Mouse (Mus musculus) mature B cell (primary cell): ENCODE results near the gene Dars2.

Experiments
- in situ Hi-C: fragments of 300-500 bp; cut with MboI; formaldehyde crosslinking; loops from 2 replicates; pipeline ENCODE4 v1.14.3; 2019

The Dars2 gene

DNA sequence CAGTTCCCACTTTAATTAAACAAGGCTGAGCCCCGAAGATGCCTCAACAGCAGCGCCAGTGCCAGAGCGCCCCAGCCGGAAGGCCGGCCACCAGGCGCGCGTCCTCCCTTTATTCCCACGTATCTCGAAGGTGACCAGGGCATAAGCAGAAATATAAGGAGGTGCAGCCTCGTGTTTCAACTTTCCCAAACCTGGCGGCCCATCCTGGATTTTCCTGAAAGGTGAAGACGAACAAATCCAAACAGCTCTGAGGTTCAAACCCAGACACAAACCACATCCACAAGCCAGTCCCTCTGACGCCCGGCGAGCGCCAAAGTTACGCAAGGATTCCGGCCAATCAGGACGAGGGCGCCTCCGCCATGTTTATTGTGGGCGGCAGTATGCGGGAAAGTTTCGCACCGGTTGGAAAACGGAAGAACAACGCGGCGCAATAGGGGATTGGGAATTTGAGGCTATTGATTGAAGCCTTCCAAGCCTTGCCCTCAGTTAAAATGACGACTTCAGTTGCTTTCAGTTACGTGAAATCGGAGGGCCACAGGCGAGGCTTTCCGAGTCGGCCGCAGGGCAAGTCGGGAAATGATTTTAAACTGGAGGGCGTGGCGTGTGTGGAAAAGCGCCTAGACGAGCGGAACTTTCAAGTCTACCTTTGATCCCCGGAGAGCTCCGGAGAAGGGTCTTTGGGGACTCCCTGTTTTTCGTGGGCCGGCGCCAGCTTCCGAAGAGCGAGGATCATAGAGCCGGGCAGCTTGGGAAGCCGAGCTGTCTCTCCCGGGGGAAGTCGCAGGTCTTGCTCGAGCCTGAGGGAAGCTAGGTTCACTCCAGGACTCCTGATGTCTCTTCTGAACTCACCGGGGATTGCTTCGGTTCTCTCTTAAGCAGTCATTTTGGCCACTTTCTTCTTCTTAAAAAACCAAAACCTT lies at the start of gene Dars2, which contains the start of gene Cenpl:
Gene Dars2, minus strand, starts transcription at position 307 of the 920 bp plus-strand sequence.
Gene Cenpl, plus strand, starts transcription at position 362 of the 920 bp plus-strand sequence.
- in situ Hi-C loops: no loop called here

DNA sequence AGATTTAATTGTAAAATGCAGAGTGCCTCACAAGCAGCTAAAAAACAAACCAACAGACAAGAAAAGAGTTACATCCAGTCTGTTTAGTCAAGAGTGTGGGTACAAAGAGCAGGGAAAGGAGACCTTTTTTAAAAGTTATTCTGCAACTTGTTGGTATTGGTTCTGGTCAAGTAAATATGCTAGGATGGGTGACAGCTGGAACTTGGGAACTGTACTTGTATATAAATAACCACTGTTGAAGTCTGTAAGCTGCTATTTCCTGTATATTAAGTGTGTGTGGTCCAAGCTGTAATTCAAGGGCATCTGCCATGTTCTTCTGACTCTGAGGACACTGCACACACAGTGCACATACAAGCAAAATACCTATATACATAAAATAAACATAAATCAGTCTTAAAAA lies 44.1 kb upstream of the Dars2 start:
- in situ Hi-C loops: no loop called here

DNA sequence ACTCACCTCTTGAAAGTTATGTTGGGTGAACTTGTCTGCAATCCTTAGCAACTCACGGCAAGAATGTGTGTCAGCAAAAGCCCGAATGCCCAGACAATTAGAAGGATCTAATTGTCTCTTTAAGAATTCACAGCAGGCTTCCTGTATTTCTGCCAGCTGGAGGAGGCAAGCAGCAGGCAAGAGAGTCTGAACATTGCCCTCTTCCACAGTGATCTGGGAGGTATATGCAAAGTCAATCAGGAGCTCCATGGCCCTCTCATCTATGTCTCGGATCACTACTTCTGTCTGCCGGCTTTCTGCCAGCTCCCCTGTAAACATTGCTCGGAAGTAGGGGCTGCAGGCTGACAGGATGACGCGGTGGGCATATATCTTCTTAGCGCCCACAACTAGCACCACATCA lies 38.8 kb upstream of the Dars2 start:
- in situ Hi-C loops: no loop called here

DNA sequence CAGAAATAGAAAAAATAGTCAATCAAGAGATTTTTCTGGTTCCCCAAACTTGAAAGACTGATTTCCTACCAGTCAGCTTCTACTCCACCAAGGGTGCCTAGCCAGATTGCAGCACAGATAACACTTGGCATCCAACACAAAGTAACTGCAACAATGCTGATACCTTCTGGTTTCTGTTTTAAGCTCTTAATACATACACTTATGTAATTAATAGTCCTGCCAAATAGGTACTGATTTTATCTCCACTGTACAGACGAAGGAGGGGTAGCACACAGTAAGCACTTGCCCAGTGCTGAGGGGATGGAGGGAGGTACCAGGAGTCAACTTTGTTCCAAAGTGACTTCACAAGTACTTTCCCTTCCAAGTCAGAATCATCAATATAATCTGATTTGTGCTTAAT lies 33.4 kb upstream of the Dars2 start:
- in situ Hi-C loops: no loop called here

DNA sequence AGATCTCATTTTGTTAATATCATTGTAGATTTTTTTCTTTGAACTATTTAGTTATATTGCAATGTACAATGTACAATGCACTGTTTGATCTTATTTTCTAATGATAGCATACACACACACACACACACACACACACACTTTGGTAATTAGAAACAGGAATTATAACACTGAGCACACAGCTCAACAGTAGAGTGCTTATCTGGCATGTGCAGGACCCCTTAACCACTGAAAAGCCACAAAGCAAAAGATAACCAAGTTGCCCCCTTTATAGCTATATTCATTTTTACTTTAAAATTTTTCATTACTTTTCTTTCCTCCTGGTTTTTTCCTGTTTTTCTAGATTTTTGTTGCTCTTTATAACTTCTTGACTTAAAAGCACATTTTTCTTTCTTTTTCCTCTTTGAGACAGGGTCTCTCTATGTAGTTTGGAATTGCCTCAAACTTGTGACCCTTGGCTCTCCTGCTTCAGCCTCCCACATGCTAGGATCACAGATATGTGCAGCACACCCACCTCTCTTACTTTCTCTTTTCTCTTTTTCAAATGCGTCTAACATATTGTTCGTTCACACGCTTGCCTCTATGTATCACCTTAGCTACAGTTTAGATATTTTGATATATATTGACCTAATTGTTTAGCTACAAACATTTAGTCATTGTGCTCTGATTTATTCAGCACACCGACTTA lies 29.4 kb upstream of the Dars2 start:
- in situ Hi-C loops: no loop called here

DNA sequence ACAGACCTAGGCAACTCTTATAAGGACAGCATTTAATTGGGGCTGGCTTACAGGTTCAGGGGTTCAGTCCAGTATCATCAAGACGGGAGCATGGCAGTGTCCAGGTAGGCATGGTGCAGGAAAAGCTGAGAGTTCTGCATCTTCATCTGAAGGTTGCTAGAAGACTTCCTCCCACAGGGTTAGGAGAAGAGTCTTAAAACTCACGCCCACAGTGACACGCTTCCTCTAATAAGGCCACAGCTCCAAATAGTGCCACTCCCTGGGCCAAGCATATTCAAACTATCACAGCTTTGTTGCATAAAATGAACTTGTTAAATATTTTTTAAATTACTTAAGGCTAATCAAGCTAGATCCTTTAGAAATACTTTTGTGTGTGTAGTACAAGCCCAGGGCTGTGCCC lies 6.8 kb upstream of the Dars2 start:
- in situ Hi-C loops: no loop called here

DNA sequence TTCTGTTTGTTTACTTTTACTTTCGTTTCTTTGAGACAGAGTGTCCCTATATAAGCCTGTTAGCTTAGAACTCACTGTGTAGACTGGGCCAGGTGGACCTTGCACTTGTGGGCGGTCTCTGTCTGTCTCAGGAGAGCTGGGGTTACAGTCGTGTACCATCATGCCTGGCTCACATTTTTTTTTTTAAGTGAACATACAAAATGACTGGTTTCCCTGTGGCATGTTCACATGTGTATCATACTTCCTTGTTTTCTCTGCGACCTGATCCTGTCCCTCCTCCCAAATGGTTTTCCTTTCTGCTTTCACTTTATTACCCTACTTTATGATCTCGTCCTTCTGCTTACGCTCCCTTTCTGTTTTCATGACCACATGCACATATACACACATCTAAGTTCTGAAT lies 5.8 kb upstream of the Dars2 start:
- in situ Hi-C loops: no loop called here

DNA sequence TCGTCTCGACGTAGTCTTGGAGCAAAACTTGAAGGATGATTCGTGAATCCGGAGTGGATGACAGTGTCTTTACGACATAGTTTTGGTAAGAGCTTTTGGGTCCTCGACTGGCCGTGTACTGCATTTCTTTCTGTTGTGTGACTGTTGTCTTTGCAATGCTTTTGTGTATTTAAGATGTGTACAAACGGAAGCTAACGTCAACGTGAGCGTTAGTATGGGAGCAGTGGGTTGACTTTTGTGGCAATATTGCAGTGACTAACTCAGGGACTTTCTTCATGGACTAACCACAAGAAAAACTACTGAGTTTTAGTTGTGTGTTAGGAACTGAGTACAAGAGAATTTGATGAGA lies 788 bp upstream of the Dars2 start:
- in situ Hi-C loops: no loop called here

DNA sequence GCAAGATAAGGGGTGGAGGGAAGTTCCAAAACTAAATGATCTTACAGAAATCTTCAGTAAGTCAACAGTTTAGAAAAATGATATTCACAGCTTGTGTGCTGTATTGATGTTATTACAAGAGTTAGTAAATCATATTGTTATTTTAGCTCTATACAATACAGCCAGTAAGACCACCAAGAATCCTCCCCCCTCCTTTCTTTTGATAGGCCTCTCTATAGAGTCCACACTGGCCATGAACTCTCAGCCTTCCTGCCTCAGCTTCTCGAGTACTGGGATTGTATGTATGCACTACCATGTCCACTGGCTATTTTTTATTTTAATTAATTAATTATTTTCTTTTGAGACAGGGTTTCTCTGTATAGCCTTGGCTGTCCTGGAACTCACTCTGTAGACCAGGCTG lies 7.1 kb downstream of the Dars2 start:
- in situ Hi-C loops: no loop called here

DNA sequence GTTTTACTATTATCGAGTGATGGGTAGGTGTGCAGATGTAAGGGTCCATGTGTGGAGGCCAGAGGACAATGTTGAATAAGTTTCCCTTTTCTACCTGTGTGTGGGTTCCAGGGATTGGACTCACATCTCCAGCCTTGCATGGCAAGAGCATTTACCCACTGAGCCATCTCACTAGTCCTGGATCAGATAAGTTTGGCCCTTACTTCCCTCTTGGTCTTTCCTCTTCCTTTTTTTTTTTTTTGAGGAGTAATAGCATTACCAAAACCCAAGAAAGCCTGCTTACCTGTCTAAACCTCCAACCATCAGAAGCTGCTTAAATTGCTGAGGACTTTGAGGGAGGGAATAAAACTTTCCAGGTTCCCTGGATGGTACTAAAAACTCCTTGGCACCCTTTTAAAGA lies 13.3 kb downstream of the Dars2 start:
- in situ Hi-C loops: no loop called here

DNA sequence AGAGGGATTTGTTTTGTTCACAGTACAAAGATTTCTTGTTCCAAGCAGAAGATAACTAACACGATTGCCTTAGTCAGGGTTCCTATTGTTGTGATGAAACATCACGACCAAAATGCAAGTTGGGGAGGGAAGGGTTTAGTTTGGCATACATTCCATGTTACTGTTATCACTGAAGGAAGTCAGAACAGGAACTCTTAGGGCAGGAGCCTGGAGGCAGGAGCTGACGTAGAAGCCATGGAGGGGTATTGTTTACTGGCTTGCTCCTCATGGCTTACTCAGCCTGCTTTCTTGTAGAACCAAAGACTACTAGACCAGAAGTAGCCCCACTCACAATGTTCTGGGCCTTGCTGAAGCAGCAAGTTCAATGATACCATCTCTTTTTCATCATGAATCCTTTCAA lies 23.5 kb downstream of the Dars2 start:
- in situ Hi-C loops: no loop called here

DNA sequence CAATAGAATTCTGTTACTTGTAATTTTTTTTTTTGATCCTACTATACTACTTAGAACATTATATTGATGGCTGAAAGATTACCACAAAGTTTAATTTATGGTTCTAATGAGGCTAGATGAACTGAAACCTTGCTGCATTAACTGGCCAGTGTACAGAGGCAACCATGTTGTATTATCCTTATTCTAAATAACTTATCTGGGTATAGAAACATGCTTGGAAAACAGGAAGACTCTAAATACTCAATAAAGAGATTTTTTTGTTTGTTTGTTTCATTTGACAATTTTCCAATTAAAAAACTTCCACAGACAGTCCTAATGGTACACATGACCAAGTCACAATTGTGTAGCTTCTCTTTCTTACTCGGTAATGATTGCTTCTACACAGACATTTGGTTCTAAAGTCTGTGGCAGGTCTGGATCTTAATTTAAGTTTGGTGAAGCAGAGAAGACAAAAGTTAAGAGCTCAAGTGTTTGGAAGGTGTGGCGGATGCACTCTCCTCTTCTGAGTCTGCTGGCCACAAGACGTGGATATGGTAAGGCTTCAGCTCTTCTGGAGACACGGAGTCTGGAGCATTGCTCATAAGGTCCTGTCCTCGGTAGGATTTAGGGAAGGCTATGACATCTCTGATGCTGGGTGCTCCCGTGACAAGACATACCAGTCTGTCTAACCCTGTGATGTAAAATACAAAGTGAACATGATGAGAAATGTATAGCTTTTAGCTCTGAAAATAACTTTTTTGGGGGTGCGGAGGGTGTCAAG lies 29.0 kb downstream of the Dars2 start:
- in situ Hi-C loops: no loop called here

DNA sequence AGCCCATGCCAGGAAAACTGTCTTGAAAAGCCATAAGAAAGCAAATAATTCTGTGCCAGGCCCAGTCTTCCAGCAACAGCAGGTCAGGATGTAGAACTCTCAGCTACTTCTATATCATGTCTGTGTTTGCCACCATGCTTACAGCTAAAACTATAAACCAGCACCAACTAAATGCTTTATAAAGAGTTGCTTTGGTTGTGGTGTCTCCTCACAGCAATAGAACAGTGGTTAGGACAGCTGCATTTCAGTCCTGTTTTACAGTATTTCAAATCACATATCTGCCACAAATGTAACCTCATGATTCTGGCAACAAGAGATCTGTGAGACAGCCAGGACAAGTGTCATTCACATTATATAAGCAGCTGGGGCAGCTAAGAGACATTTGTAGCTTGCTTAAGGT lies 29.6 kb downstream of the Dars2 start:
- in situ Hi-C loops: no loop called here

DNA sequence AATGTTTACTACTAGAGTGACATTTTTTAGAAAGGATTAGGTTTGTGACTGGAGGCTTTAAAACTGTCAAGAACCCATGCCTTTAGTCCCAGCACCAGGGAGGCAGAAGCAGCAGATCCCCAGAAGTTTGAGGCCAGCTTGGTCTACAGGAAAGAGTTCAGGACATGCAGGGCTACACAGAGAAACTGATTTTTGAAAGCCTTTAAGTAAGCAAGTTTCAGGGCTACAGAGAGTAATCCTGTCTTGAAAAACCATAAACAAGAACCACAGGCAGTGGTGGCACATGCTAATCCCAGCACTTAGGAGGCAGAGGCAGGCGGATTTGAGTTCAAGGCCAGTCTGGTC lies 30.1 kb downstream of the Dars2 start:
- in situ Hi-C loops: no loop called here

DNA sequence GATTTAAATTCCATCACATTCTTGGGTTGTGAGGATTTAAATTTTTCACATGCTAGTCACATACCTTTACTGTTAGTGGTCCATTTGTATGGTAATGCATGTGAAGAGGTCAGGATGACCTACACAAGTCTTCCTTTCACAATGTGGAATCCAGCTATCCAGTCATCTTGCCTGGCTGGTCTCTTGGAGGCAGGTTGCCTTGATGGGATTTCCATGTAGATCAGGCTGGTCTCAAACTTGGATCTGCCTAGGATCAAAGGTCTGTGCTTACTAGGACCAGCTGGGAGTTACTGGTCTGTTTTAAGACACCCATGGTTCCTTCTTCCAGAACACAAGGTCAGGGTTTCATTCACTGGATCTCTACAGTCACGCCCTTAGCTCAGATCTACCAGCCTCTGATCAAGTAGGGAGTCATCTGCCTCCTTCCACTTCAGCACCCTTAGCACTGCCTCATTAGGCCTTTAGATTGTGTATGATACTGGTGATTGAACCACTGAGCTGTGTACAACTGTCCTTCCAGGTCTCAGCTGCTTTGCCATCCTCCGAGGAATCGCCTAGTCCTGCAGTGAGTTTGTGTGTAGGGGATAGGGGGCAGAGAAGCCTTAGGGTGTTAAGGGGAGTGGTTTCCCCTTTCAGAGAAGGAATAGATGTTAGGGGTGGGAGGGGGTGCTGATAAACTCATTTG lies 30.6 kb downstream of the Dars2 start:
- in situ Hi-C loops: no loop called here

DNA sequence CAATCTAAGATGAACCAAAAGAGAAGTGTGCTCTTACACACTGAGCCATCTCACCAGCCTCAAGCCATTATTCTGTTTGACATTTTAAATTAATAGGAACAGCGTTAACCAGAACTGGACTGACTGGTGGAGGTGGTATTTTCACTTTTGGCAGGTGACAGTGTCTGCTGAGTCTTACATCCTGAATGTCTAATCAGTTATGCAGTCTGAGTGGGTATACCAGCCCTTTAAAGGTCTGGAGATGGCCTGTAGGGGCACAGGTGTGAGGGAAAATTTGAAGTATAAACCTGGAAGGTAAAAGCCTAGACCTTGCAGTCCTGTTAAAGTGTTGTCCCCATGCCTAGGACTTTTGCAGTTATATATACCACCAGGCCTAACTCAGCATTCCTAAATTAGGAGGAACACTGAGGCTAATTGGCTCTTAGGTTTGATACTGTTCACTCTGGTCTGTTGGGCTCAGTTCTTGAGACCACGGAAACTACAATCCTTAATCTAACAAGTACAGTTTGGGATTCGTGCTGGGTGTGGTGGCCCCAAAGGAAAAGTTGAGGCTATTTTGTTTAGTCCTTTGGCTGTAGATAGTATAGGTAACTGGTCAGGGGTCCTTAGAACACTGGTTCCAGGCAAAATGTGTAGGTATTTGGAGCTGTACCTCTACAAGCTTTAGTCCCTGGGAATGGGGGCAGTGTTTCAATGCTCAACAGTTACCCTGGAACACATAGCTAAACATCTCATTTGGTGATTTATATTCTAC lies 31.3 kb downstream of the Dars2 start:
- in situ Hi-C loops: no loop called here

DNA sequence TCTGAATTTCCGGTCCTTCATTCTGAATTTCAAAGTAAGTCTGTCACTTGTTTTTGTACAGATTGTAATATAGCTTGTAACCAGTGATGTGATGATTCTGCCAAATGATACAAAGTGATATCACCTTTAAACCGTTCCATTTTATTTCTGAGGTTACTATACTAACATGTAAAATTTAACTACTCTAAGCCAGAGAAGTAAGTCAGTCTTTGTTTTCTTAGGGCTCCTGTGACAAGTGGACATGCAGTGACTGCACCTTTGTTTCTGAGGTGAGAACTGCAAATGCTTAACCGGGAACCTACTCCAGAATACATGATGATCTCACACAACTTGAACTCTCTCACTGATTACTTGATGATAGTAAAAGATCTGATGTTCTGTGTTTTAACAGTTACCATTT lies 32.5 kb downstream of the Dars2 start:
- in situ Hi-C loops: no loop called here

DNA sequence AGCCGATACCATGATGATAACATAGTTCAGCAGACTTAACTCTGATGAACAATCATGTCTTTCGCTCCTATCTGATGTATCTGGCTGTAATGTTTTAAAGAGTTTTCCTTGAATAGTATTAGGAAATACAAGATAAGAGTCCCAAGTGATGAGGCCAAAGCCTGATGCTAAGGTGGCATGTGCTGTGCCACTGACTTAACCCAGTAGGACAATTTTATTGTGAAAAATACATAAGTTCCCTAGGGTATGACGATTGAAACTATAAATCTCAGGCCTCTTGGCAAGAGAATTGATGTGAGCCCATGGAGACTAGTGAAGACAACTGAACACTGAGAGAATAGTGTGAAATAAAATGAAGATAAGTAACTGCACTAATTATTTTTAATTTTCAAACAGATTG lies 32.9 kb downstream of the Dars2 start:
- in situ Hi-C loops: no loop called here

DNA sequence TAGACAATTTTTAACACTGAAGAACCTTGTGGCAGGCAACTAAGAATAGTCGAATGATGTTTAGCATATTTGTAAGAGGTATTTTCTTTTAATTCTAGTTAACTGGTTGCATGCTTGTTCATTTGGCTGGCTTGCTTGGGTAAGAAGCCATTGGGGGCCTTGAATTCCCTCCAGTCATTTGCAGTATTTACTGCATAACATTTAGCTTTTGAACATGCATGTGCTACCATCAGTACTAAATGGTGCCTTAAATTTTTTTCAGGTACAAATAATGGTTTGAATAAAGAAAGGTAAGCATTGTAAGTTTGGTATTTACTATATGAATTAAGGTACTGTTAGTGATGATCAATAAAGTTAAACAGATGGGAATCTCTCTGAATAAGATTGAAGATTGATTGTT lies 33.4 kb downstream of the Dars2 start:
- in situ Hi-C loops: no loop called here

DNA sequence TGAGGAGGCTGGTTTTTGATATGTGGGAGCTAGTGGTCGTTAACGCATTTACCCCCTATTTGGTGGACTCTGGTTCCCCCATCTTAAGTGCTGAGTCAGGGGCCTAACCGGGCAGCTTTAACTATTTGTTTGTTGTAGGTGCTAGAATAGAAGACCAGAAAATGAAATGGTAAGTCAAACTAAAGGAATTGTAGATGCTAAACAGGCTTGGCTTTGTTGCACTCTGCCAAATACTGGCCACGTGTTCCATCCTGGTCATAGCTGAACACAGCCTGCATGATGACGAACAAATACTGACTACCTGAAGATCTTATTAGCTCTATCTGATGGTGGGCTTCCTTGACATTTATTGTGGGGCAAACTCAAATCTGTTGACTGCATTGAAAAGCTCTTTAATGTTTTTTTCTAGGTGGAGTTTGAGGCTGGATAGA lies 34.0 kb downstream of the Dars2 start:
- in situ Hi-C loops: no loop called here

DNA sequence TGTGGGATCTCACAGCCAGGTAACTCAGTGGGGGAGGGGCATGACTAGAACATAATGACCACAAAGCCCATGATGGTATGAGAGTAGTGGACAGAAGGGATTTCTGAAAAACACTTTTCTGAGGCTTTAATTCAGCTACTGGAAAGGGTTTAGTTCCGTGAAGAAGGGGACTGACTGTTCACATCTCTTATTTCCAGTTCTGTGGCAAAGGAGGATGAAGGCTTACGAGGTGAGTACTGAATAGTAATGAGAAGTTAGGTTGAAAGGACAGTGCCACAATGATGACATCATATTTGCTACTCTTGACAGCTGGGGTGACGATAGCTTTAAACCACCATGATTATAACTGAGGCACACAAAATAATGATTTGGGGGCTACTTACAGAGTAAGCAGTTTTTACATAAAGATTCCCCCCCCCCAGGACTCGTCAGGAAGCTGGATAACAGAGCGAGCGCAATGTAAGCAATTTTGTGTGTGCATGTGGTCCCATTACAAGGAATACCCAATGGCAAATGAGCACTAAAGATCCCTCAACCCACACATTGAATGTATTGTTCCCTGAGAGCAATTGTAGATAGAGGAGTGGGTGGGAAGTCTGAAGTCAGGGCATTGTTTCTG lies 34.6 kb downstream of the Dars2 start:
- in situ Hi-C loops: no loop called here
